Mouse (Mus musculus): ENCODE data around the gene Rpl18.

Gene Rpl18

GRCm38 (mm10) chr7:45692364-45692763, 22.9 kb upstream of the Rpl18 start:
- peak; percentile 78 for TF ChIP-seq GATA4 (IDR thresholded peaks at IDR 0.05; ENCODE audit: insufficient replicate concordance, low read length)

DNA sequence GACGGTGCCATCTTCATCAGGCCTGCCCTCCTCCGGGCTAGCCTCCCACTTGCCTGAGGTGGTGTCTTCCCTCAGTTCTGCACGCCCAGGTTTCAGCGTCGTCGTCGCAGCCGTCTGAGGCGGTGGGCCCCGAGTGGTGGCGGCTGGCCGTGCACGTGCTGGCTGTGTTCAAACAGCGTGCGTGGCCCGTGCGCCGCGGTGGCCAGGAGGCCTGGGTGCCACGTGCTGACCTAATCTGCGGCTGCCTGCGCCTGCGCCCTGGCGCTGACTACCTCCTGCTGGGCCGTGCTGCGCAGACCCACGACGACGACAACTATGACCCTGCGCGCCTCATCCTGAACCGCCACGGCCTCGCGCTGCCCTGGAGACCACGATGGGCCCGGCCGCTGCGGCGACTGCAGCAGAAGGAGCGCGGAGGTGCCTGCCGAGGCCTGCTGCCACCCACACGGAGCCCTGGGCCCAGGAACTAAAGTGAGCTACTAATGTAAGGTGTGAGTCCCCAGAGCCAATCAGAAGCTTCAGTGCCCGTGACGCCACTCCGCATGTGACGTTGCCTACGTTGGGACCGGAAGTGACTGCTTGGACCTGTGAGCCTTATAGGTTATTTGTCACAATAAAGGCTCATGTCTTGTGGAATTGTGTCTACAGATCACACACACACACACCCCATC, 21.2 kb upstream of the Rpl18 start, which contains the start of gene Sec1:
Sec1 (minus strand) TSS at position 482 of the 671 bp plus-strand sequence.
- TF ChIP-seq GATA4 (IDR thresholded peaks at IDR 0.05; ENCODE audit: insufficient replicate concordance, low read length): no peak

DNA sequence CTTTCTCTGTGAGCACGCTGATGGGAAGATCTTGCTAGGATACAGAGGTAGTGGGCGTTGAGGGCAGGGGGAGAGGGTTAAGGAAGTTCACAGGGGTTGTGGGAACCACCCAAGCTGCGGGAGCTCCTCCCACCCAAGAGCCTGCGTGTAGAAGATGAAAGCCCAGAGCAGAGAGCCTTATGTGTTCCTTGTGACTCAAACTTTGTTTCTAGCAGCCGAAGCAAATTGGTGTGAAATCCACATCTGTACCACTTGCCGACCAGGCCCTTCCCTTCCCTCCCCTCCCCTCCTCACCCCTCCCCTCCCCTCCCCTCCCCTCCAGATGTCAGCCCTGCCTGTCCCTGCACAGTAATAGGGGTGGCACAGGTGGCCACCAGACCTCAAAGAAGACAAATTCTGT, 20.2 kb upstream of the Rpl18 start:
- TF ChIP-seq GATA4 (IDR thresholded peaks at IDR 0.05; ENCODE audit: insufficient replicate concordance, low read length): no peak

DNA sequence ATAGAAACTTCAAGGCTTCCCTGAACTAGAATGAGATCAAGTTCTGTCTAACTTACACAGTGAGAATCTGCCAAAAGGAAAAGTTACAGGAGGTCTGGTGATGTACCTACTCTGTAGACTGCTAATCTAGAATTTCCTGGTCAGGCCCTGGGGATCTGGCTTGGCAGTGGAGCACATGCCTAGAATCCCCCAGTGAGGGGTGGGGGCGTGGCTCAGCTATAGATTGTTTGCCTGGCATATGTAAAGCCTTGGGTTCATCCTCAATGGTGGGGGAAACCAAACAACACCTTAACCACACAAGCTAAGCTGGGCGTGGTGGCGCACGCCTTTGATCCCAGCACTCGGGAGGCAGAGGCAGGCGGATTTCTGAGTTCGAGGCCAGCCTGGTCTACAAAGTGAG, 17.4 kb upstream of the Rpl18 start:
- no peak for TF ChIP-seq GATA4 (IDR thresholded peaks at IDR 0.05; ENCODE audit: insufficient replicate concordance, low read length)

DNA sequence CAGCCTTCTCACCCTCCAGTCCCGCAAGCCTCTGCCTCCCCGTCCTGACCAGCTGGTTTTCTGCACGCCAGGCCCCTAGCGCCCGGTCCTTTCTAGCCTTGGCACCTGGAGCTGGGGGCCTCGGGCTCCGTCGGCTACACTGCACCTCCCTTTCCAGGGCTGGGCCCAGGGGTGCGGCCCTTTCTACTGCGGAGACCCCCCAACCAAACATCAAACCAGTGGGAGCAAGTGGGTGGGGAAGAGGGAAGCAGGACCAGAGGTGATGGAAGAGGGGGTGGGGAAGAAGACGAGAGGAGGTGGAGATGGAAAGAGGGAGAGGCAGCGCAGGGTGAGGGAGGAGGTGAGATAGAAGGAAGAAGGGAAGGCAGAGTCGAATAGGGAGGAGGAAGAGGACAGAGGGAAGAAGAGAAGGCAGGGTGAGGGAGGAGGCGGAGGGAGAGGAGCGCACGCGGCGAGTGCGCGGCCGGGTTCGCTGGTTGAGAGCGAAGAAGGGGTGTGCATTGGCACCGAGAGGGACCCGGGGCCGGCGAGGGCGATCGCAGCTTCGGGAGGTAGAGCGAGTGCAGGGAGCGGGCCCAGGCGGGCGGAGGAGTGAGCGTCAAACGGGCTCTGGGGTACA, 15.6 kb upstream of the Rpl18 start, which contains the start of gene Car11:
Car11 (plus strand) TSS at position 321 of the 619 bp plus-strand sequence.
- no peak for TF ChIP-seq GATA4 (IDR thresholded peaks at IDR 0.05; ENCODE audit: insufficient replicate concordance, low read length)

DNA sequence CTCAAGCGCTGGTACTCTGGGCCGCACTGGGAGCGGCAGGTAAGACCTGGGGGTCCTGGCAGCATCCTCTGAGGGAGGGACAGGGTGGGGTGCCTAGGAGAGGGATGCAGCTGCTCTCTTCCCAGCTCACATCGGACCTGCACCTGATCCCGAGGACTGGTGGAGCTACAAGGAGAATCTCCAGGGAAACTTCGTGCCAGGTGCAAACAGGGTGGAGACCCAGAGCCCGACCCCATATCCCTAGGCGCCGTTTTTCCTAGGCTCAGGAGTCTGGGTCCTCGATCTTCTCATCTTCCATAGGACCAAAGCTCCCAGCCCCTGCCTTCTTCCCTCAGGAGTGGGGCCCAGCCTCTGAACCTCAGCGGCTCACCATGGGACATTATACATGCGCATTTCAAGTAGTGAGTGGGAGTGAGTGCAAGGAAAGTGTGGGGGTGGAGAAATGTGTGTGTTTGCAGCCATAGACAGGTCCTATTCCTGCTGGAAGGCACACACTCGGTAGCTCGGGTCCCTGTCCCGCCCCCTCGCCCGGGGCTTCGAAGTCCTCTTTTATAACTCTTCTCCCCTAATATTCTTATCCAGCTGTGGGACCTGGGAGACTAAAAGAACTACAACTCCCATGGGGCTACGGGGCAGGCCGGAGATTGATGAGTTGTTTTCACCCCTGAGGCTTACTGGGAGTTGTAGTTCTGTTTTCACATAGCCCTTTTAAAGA, 14.8 kb upstream of the Rpl18 start:
- TF ChIP-seq GATA4 (IDR thresholded peaks at IDR 0.05; ENCODE audit: insufficient replicate concordance, low read length): no peak

DNA sequence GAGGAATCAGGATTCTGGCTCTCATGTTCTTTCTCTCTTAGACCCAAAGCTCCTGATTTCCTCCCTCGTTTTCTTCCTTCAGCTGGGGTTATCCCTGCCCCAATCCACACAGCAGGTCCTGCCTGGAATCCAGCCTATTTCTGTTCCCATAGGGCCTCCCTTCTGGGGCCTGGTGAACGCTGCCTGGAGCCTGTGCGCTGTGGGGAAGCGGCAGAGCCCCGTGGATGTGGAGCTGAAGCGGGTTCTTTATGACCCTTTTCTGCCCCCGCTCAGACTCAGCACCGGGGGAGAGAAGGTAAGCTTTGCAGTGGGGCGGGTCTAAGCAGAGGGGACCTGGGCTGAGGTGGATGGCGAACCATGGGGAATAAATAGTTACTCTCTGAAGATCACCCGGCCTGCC, 14.2 kb upstream of the Rpl18 start:
- no peak for TF ChIP-seq GATA4 (IDR thresholded peaks at IDR 0.05; ENCODE audit: insufficient replicate concordance, low read length)

DNA sequence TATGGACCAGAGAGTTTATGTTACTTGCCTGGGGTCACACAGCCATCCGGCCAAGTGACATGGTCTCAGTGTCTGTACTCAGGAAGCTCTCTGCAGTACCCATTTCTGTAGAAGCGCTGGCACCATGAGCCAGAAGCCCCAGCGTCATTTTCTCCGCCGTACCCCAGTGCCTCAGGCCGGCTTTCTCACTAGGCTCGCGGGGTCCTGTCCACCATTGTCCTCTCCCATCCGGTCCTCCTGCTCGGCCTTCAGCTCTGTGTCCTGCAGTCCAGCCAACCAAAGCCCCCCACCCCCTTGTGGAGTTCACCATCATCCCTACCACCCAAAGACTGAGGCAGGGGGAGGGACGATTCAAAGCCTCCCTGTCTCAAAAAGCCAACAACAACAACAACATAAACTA, 13.7 kb upstream of the Rpl18 start:
- TF ChIP-seq GATA4 (IDR thresholded peaks at IDR 0.05; ENCODE audit: insufficient replicate concordance, low read length): no peak

DNA sequence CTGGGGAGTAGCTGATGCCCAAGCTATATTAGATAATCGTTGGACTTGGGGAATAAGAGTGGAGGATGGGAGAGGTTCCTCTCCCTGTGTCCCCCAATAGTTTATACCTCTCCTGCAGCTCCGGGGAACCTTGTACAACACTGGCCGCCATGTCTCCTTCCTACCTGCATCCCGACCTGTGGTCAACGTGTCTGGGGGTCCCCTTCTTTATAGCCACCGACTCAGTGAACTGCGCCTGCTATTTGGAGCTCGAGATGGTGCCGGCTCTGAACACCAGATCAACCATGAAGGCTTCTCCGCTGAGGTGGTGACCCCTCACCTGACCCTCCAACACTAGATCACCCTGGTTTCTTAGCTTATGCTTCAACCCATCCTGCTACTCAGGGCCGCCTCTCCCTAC, 12.9 kb upstream of the Rpl18 start:
- no peak for TF ChIP-seq GATA4 (IDR thresholded peaks at IDR 0.05; ENCODE audit: insufficient replicate concordance, low read length)

- TF ChIP-seq GATA4 (IDR thresholded peaks at IDR 0.05; ENCODE audit: insufficient replicate concordance, low read length): no peak
These were observed 12.3 kb upstream of the Rpl18 start for GRCm38 (mm10) chr7:45702809-45703520.

DNA sequence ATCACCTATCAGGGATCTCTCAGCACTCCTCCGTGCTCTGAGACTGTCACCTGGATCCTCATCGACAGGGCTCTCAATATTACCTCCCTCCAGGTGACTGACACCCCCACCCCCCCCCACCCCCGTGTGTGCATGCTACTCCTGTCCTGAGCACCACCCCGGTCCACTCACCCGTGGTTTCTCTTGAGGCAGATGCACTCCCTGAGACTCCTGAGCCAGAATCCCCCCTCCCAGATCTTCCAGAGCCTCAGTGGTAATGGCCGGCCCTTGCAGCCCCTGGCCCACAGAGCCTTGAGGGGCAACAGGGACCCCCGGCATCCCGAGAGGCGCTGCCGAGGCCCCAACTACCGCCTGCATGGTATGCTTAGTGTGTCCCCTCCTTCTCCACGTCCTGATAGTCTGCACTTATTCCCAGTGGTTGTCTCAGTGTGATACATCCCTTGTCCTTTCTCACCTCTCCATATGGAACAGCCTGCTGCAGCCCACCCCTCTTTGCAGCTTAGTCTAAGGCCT, 11.7 kb upstream of the Rpl18 start:
- no peak for TF ChIP-seq GATA4 (IDR thresholded peaks at IDR 0.05; ENCODE audit: insufficient replicate concordance, low read length)

DNA sequence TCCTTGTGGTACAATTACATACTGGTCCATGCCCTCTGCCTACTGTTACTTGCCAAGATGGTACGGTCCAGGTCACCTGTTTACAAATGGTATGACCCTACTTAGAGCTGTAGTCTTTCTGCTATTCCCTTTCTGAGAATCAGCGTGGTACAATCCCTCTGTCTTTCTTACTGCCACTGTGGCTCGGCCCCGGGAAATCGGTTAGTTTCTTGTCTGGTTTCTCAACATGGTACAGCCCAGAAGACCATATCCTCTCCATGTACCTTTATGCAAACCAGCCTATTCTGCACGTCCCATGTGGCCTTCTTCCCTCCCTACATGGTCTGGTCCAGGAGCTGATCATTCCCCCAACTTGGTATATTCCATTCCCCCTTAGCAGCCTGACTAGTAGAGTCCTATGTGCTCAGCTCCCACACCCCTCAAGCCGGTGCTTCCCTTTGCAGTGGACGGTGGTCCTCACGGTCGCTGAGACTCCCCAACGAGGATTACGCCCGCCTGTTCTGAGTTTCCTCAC, 11.2 kb upstream of the Rpl18 start:
- no peak for TF ChIP-seq GATA4 (IDR thresholded peaks at IDR 0.05; ENCODE audit: insufficient replicate concordance, low read length)

DNA sequence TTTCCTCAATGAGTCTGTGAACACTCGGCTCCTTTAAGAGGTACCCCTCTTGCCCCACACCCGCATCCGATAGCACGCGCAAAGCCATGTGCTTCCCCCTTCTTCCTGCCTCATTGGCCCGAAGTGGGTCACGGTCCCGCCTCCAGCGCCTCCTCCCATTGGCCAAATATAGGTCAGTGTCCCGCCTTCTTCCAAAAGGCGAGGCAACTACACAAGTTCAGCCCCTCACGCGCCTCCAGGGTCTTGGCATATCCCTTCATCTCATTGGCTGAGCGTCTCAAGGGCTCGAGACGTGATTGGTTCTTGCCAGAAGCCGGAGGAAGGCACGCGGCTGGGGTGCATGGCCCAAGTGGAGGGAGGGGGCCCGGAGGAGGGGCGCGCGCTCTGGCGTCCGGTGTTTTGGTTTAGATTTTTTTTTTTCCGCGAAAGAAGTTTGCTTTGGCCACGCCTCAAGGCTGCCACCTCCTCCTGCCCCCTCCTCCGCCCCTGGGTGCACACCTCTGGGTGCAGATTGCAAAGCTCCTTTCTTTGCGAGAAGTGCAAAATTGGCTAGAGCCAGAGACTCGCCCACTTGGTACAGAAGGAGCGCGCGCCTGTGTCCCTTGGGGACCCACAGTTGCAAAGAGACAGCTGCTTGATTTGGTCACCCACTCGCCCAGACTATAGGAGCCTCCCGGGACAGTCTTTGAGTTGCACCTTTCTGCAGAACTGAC, 10.4 kb upstream of the Rpl18 start, which contains the start of gene Dbp:
Dbp (plus strand) TSS at position 359 of the 713 bp plus-strand sequence.
- peak; percentile 5; the same call in 1 of the 2 replicates for TF ChIP-seq GATA4 (IDR thresholded peaks at IDR 0.05; ENCODE audit: insufficient replicate concordance, low read length)

DNA sequence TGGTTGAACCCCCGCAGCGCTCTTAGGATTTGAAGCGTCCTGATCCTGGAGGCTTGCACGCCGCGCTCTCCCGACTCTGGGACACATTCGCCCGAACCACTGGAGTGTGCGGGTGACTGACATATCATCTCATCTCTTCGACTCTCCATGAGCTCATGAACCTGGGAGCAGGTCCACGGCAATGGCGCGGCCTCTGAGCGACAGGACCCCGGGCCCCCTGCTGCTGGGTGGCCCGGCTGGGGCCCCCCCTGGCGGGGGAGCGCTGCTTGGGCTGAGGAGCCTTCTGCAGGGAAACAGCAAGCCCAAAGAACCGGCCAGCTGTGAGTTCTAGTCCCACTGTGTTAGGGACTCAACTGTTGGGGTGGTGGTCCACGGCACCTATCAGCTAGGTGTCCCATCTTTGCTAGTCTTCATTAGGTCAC, 9.8 kb upstream of the Rpl18 start:
- TF ChIP-seq GATA4 (IDR thresholded peaks at IDR 0.05; ENCODE audit: insufficient replicate concordance, low read length): no peak
